Mouse (Mus musculus): Measurements from ENCODE around the gene Tgfb1. TPM values are rescaled to one million over a fixed set of nuclear protein-coding genes. Genes with fewer than 3 reads are reported as not detected.

The Tgfb1 gene
- polyA plus RNA-seq, 1 experiment, result 75.5 TPM

DNA sequence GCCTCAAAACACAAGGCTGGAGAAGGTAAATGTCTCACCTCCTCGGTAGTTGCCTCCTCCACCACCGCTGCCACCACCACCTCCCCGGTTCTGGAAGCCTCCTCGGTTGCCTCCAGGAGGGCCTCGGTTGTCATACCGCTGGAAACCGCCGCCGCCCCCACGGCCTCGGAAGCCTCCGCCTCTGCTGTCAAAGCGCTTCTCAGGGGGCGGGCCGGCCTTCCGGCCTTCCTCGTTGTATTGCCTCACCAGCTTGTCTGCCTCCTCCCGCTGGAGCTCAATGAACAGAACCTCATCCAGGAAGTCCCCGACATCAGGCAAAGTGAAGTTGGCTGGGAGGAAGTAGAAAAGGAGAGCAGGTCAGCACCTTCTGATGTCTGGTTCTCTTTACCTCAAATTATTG lies 39.1 kb downstream of the Tgfb1 start:
- no peaks in the 10 kb centered on the region for H3K4me1 ChIP-seq (ENCODE audit: control insufficient read depth, insufficient read depth, low read length)
- H3K4me3 ChIP-seq (replicated peaks; ENCODE audit: control insufficient read depth, low read depth, low read length), result no peak overlapping the region
- H3K27ac ChIP-seq (ENCODE audit: control insufficient read depth, insufficient read depth, low read depth, low read length, poor library complexity), result no peak overlapping the region
- 70% methylated on average over 19 of the region's 19 CpGs for WGBS
- TF ChIP-seq CTCF (IDR thresholded peaks at IDR 0.05; ENCODE audit: control insufficient read depth, insufficient read depth, low read length) (no peak), POLR2A (IDR thresholded peaks at IDR 0.05; ENCODE audit: borderline replicate concordance, control insufficient read depth, low read depth, low read length) (no peak)

DNA sequence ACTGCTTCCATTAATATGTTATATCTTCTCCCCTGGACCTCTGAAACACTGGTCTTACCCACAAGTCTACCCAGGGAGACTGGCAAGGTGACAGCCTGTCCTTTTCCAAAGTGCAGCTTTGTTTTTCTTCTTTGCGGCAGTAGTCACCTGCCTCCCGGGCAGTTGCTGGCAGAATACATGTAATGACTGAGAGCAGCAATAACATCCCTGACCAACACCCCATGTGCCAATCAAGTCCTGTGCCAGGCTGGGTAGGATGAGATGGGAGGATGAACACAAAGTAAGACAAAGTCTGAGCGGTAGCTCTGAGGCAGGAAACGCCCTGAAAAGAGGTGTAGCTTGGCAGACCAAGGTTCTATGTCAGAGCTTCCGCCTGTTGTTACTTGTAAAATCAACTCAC lies 41.0 kb downstream of the Tgfb1 start:
- WGBS, result 89% methylated on average over 5 of the region's 5 CpGs
- TF ChIP-seq POLR2A (IDR thresholded peaks at IDR 0.05; ENCODE audit: borderline replicate concordance, control insufficient read depth, low read depth, low read length) (no peak), CTCF (IDR thresholded peaks at IDR 0.05; ENCODE audit: control insufficient read depth, insufficient read depth, low read length) (no peak)
- Histone ChIP-seq H3K4me3 (replicated peaks; ENCODE audit: control insufficient read depth, low read depth, low read length) (no peak overlapping the region), H3K27ac (ENCODE audit: control insufficient read depth, insufficient read depth, low read depth, low read length, poor library complexity) (no peak overlapping the region), H3K4me1 (ENCODE audit: control insufficient read depth, insufficient read depth, low read length) (no peaks in the 10 kb centered on the region; the same call in 1 of the 2 replicates)

DNA sequence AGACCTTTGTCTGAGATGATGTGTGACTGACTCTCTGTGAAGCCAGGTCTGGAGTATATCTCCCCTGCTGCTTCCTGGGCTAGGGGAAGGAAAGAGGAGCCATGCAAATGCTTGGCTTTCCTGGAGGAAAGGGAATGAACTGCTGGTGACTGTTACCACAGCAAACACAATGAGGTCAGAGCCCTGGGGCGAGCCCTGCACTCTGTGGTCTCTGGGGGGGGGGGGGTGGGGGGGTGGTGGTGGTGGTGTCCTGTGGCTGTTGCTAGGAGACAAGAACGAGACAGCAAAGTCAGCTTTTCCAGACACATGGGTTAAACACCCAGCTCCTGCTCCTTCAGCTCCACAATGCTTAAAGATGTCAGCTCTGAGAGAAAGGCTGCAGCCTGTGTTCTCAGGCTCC lies 42.6 kb downstream of the Tgfb1 start:
- Histone ChIP-seq H3K4me3 (replicated peaks; ENCODE audit: control insufficient read depth, low read depth, low read length) (no peak overlapping the region), H3K27ac (ENCODE audit: control insufficient read depth, insufficient read depth, low read depth, low read length, poor library complexity) (no peak overlapping the region), H3K4me1 (ENCODE audit: control insufficient read depth, insufficient read depth, low read length) (no peaks in the 10 kb centered on the region; the same call in none of the 2 replicates)
- WGBS, result 27% methylated on average over 2 of the region's 2 CpGs
- TF ChIP-seq CTCF (IDR thresholded peaks at IDR 0.05; ENCODE audit: control insufficient read depth, insufficient read depth, low read length) (no peak), POLR2A (IDR thresholded peaks at IDR 0.05; ENCODE audit: borderline replicate concordance, control insufficient read depth, low read depth, low read length) (no peak)

DNA sequence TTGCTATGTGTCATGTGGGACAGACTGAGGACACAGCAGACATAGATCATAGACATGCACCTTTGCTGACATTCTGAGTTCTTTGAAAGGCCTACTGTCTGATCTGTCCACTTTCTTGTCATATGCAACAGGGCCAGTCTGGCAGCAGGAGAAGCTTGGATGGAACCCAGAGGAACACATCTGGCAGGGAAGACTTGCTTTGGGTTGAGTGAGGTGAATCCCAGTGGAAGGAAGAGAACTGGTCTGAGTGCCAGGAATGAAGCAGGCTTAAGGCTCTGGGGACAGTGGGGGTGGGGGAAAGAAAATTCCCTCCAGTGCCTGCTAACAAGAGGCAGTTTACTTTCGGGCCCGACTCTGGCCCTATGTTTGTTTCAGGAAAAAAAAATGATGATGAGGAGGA lies 43.1 kb downstream of the Tgfb1 start:
- H3K4me3 ChIP-seq (replicated peaks; ENCODE audit: control insufficient read depth, low read depth, low read length), result no peak overlapping the region
- TF ChIP-seq POLR2A (IDR thresholded peaks at IDR 0.05; ENCODE audit: borderline replicate concordance, control insufficient read depth, low read depth, low read length), result no peak
- TF ChIP-seq CTCF (IDR thresholded peaks at IDR 0.05; ENCODE audit: control insufficient read depth, insufficient read depth, low read length), result no peak
- no peak overlapping the region for H3K27ac ChIP-seq (ENCODE audit: control insufficient read depth, insufficient read depth, low read depth, low read length, poor library complexity)
- no peaks in the 10 kb centered on the region; the same call in none of the 2 replicates for H3K4me1 ChIP-seq (ENCODE audit: control insufficient read depth, insufficient read depth, low read length)
- WGBS, result 82% methylated on average over 2 of the region's 2 CpGs

DNA sequence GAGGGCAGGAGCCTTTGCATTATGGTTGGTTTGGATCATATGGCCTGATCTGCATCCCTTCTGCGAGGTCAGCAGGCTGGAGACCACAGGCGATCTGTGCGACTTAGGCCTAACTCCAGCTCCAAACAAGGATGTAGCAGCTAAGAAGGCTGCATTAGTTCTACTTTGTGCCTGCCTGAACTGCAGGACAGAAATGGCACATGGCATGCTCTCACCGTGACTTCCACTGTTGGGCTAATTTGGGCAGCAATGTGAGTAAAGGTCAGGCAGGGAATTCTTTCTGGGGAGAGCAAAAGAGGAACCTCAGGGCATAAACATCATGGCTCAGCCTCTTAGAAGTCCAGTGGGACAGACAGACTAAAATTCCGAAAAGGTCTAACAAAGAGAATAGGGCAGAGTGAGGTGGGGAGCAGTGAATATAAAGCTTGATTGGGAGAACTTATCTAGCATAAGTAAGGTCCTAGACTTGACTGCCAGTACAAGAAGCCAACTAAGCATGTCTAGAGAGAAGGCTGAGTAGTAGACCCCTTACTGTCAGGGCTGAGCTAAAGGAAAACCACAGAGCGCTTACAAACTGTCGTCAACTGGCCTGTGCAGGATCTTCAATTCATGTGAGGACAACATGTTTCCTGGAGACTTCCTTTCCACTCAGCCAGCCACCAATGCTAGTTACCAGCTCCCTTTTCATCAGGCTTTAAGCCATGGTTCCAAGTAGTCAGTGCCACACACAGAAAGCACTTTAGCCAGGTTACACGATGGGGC lies 44.7 kb downstream of the Tgfb1 start:
- Histone ChIP-seq H3K27ac (ENCODE audit: control insufficient read depth, insufficient read depth, low read depth, low read length, poor library complexity) (no peak overlapping the region), H3K4me3 (replicated peaks; ENCODE audit: control insufficient read depth, low read depth, low read length) (no peak overlapping the region), H3K4me1 (ENCODE audit: control insufficient read depth, insufficient read depth, low read length) (no peaks in the 10 kb centered on the region; the same call in none of the 2 replicates)
- TF ChIP-seq CTCF (IDR thresholded peaks at IDR 0.05; ENCODE audit: control insufficient read depth, insufficient read depth, low read length), result no peak
- 41% methylated on average over 8 of the region's 8 CpGs for WGBS

DNA sequence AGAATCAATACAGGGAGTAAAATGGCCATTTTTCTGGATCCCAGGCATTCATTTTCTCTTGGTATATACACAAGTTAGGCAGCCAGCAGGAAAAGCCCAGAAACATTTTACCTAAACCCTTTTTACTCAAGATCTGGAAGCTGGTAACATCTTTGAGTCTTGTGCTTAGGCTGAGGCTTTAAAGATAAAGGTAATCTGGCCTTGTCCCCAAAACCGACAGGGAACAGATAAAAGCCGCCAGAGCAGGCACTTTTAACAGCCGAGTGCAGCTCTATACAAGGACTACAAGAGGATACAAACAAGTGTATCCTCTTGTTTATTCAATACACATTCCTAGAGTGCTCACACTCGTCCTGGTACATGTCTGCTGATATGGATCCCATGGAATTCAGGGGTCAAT lies 48.2 kb downstream of the Tgfb1 start:
- 53% methylated on average over 4 of the region's 4 CpGs for WGBS
- TF ChIP-seq CTCF (IDR thresholded peaks at IDR 0.05; ENCODE audit: control insufficient read depth, insufficient read depth, low read length) (no peak), POLR2A (IDR thresholded peaks at IDR 0.05; ENCODE audit: borderline replicate concordance, control insufficient read depth, low read depth, low read length) (no peak)
- Histone ChIP-seq H3K4me3 (replicated peaks; ENCODE audit: control insufficient read depth, low read depth, low read length) (no peak overlapping the region), H3K4me1 (ENCODE audit: control insufficient read depth, insufficient read depth, low read length) (no peaks in the 10 kb centered on the region; the same call in none of the 2 replicates), H3K27ac (ENCODE audit: control insufficient read depth, insufficient read depth, low read depth, low read length, poor library complexity) (no peak overlapping the region)

DNA sequence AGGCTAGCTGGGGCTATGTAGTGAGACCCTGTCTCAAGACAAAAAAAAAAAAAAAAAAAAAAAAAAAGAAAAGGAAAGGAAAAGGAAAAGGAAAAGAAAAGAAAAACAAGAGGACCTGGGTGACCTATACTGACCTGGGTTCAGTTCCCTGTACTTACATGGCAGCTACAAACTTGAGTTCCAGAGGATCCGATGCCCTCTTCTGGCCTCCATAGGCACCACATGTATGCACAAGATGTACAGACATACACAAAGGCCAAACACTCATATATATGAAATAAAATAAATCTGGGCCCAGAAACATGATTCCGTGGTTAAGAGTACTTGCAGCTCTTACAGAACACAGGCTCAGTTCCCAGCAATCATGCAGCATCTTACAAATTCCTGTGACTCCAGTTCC lies 50.1 kb downstream of the Tgfb1 start:
- Histone ChIP-seq H3K4me3 (replicated peaks; ENCODE audit: control insufficient read depth, low read depth, low read length) (no peak overlapping the region), H3K4me1 (ENCODE audit: control insufficient read depth, insufficient read depth, low read length) (no peaks in the 10 kb centered on the region; the same call in 1 of the 2 replicates), H3K27ac (ENCODE audit: control insufficient read depth, insufficient read depth, low read depth, low read length, poor library complexity) (no peak overlapping the region)
- TF ChIP-seq POLR2A (IDR thresholded peaks at IDR 0.05; ENCODE audit: borderline replicate concordance, control insufficient read depth, low read depth, low read length) (no peak), CTCF (IDR thresholded peaks at IDR 0.05; ENCODE audit: control insufficient read depth, insufficient read depth, low read length) (no peak)
- 91% methylated on average over 2 of the region's 2 CpGs for WGBS

DNA sequence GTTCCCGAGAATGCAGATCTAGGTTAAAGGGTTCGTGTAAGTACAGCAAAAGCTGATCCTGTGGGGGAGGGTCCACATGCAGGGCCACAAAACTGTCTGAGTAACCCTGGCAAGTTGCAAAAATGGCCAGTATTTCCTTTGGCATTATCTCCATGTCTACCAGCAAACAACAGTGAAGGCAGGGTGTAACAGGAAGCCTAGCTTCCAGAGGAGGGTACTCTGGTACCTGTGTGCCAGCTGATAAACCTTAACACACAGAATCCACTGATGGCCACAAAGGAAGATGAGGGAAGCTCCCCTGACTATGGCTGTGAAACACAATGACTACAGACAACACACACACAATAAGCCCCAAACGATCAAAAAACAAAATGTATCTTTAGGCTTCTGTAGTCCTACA lies 51.5 kb downstream of the Tgfb1 start:
- TF ChIP-seq CTCF (IDR thresholded peaks at IDR 0.05; ENCODE audit: control insufficient read depth, insufficient read depth, low read length) (no peak), POLR2A (IDR thresholded peaks at IDR 0.05; ENCODE audit: borderline replicate concordance, control insufficient read depth, low read depth, low read length) (no peak)
- Histone ChIP-seq H3K4me1 (ENCODE audit: control insufficient read depth, insufficient read depth, low read length) (no peaks in the 10 kb centered on the region), H3K4me3 (replicated peaks; ENCODE audit: control insufficient read depth, low read depth, low read length) (no peak overlapping the region), H3K27ac (ENCODE audit: control insufficient read depth, insufficient read depth, low read depth, low read length, poor library complexity) (no peak overlapping the region)
- WGBS, result 66% methylated on average over 3 of the region's 3 CpGs

DNA sequence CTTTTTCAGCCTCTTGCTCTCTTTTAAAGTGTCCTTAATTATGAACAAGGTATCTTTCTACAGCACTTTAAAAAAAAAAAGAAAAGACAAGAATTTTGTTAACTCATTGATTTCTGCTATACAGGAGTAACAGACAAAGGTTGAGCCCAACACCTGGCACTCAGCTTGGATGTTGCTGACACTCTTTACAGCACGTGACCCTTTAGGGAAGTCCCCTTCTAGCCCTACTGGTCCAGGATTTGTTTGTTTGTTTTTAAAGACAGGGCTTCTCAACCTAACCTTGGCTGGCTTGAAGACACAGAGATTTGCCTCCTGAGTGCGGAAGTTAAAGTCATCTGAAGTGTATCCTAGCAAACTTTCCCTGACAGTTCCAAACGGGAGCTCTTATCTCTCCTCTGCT lies 60.0 kb downstream of the Tgfb1 start:
- H3K27ac ChIP-seq (ENCODE audit: control insufficient read depth, insufficient read depth, low read depth, low read length, poor library complexity), result no peak overlapping the region
- TF ChIP-seq CTCF (IDR thresholded peaks at IDR 0.05; ENCODE audit: control insufficient read depth, insufficient read depth, low read length) (no peak), POLR2A (IDR thresholded peaks at IDR 0.05; ENCODE audit: borderline replicate concordance, control insufficient read depth, low read depth, low read length) (no peak)
- H3K4me3 ChIP-seq (replicated peaks; ENCODE audit: control insufficient read depth, low read depth, low read length), result no peak overlapping the region
- 77% methylated on average over 3 of the region's 3 CpGs for WGBS
- no peaks in the 10 kb centered on the region for H3K4me1 ChIP-seq (ENCODE audit: control insufficient read depth, insufficient read depth, low read length)
